Mouse (Mus musculus) CH12.LX (cell line): Measurements from ENCODE around the gene Dand5. TPM values are rescaled to one million over a fixed set of nuclear protein-coding genes. Genes with fewer than 3 reads are reported as not detected.

Source experiments
- DNase-seq: peaks from one replicate; pipeline ENCODE4 v3.0.0-alpha.2; 2013; ENCODE audit errors: extremely low read depth
- H3K27ac ChIP-seq: 2 replicates; pipeline ENCODE4 v1.5.1; 2012; ENCODE audit warnings: low read depth, mild to moderate bottlenecking, control low read depth, moderate library complexity; ENCODE audit not compliant: insufficient read depth
- H3K27me3 ChIP-seq: replicated peaks from 2 replicates; pipeline ENCODE3; 2012; ENCODE audit warnings: inconsistent platforms
- H3K36me3 ChIP-seq, 2 experiments: replicated peaks in 1 of 2; 2 replicates each; pipeline versions ENCODE3 to v1.6.1; 2012; ENCODE audit warnings: inconsistent platforms in 1 of 2, low read length in 1 of 2, mild to moderate bottlenecking in 1 of 2, mixed read lengths in 1 of 2, moderate library complexity in 1 of 2; ENCODE audit not compliant: control insufficient read depth in 1 of 2, insufficient read depth in 1 of 2
- H3K4me1 ChIP-seq, 2 experiments: 2 replicates each; pipeline ENCODE4 v1.6.1; 2012; ENCODE audit warnings: inconsistent platforms in 1 of 2, moderate library complexity in 1 of 2; ENCODE audit not compliant: insufficient read depth in 2 of 2, control insufficient read depth in 1 of 2
- H3K4me2 ChIP-seq: 2 replicates; pipeline ENCODE4 v1.6.1; 2012; ENCODE audit warnings: low read depth, mild to moderate bottlenecking, control low read depth; ENCODE audit not compliant: poor library complexity, insufficient read depth, severe bottlenecking
- H3K4me3 ChIP-seq, 3 experiments: fragments of 150-350 bp in 1 of 3; sonication (generic) in 1 of 3; replicated peaks in 1 of 3; 2 replicates each; pipeline versions ENCODE3 to v1.5.1; 2011 to 2012; ENCODE audit warnings: low read depth in 2 of 3, low read length in 2 of 3, mild to moderate bottlenecking in 2 of 3, moderate library complexity in 2 of 3, control low read depth in 1 of 3, improper control_type of control experiment in 1 of 3, inconsistent platforms in 1 of 3, mixed read lengths in 1 of 3; ENCODE audit not compliant: poor library complexity in 1 of 3
- H3K79me2 ChIP-seq: replicated peaks from 2 replicates; pipeline ENCODE4 v1.6.1; 2012; ENCODE audit warnings: mild to moderate bottlenecking, moderate library complexity; ENCODE audit not compliant: control insufficient read depth, poor library complexity, insufficient read depth, severe bottlenecking; ENCODE audit errors: extremely low read depth
- H3K9ac ChIP-seq: 2 replicates; pipeline ENCODE4 v1.6.1; 2012; ENCODE audit warnings: low read depth, mild to moderate bottlenecking, control low read depth, moderate library complexity; ENCODE audit not compliant: insufficient read depth
- H3K9me3 ChIP-seq: replicated peaks from 2 replicates; pipeline ENCODE3; 2012; ENCODE audit warnings: low read length, inconsistent platforms, mixed read lengths
- BHLHE40 ChIP-seq: IDR thresholded peaks from 2 replicates; pipeline ENCODE4 v1.6.1; 2011; ENCODE audit warnings: mild to moderate bottlenecking, low read depth, low read length, improper control_type of control experiment
- E2F4 ChIP-seq: IDR thresholded peaks from 2 replicates; pipeline ENCODE4 v1.6.1; 2011; ENCODE audit warnings: low read depth, low read length, improper control_type of control experiment; ENCODE audit not compliant: insufficient replicate concordance
- EP300 ChIP-seq: IDR thresholded peaks from 2 replicates; pipeline ENCODE4 v1.6.1; 2011; ENCODE audit warnings: low read length, improper control_type of control experiment
- IRF4 ChIP-seq: IDR thresholded peaks from 2 replicates; pipeline ENCODE4 v1.6.1; 2014; ENCODE audit warnings: low read depth, mild to moderate bottlenecking, inconsistent platforms, low read length, improper control_type of control experiment
- JUN ChIP-seq: IDR thresholded peaks from 2 replicates; pipeline ENCODE4 v1.6.1; 2011; ENCODE audit warnings: low read depth, mild to moderate bottlenecking, low read length, improper control_type of control experiment, moderate library complexity; ENCODE audit not compliant: insufficient read depth
- JUND ChIP-seq: conservative IDR thresholded peaks from 2 replicates; pipeline ENCODE4 v1.6.1; 2011; ENCODE audit warnings: low read depth, low read length, improper control_type of control experiment
- KAT2A ChIP-seq: IDR thresholded peaks from 2 replicates; pipeline ENCODE4 v1.6.1; 2012; ENCODE audit warnings: low read length, improper control_type of control experiment, inconsistent platforms; ENCODE audit not compliant: insufficient replicate concordance
- MAFK ChIP-seq: IDR thresholded peaks from 2 replicates; pipeline ENCODE4 v1.6.1; 2011; ENCODE audit warnings: low read length, improper control_type of control experiment; ENCODE audit not compliant: insufficient replicate concordance
- MAX ChIP-seq: IDR thresholded peaks from 2 replicates; pipeline ENCODE4 v1.6.1; 2011; ENCODE audit warnings: low read length, improper control_type of control experiment
- MAZ ChIP-seq: IDR thresholded peaks from 2 replicates; pipeline ENCODE4 v1.6.1; 2012; ENCODE audit warnings: low read depth, mild to moderate bottlenecking, inconsistent platforms, low read length, improper control_type of control experiment, moderate library complexity
- MEF2A ChIP-seq: IDR thresholded peaks from 2 replicates; pipeline ENCODE4 v1.6.1; 2014; ENCODE audit warnings: low read depth, mild to moderate bottlenecking, inconsistent platforms, low read length, improper control_type of control experiment, borderline replicate concordance
- MXI1 ChIP-seq: IDR thresholded peaks from 2 replicates; pipeline ENCODE4 v1.6.1; 2011; ENCODE audit warnings: mild to moderate bottlenecking, low read depth, low read length, improper control_type of control experiment
- MYC ChIP-seq: IDR thresholded peaks from 2 replicates; pipeline ENCODE4 v1.6.1; 2011; ENCODE audit warnings: low read depth, mild to moderate bottlenecking, improper control_type of control experiment, low read length
- NRF1 ChIP-seq: IDR thresholded peaks from 2 replicates; pipeline ENCODE4 v1.6.1; 2014; ENCODE audit warnings: low read depth, mild to moderate bottlenecking, inconsistent platforms, low read length, improper control_type of control experiment, moderate library complexity
- PAX5 ChIP-seq: IDR thresholded peaks from 2 replicates; pipeline ENCODE4 v1.6.1; 2012; ENCODE audit warnings: low read length, inconsistent platforms, mixed read lengths
- POLR2A ChIP-seq: IDR thresholded peaks from 2 replicates; pipeline ENCODE4 v1.6.1; 2011; ENCODE audit warnings: low read depth, mild to moderate bottlenecking, improper control_type of control experiment, low read length
- POLR2AphosphoS2 ChIP-seq: IDR thresholded peaks from 2 replicates; pipeline ENCODE4 v1.6.1; 2011; ENCODE audit warnings: low read depth, low read length, improper control_type of control experiment
- RAD21 ChIP-seq: IDR thresholded peaks from 2 replicates; pipeline ENCODE4 v1.6.1; 2011; ENCODE audit warnings: low read depth, mild to moderate bottlenecking, low read length, improper control_type of control experiment, moderate library complexity
- SIN3A ChIP-seq: IDR thresholded peaks from 2 replicates; pipeline ENCODE4 v1.6.1; 2012; ENCODE audit warnings: low read length, improper control_type of control experiment, inconsistent platforms
- ZC3H11A ChIP-seq: IDR thresholded peaks from 2 replicates; pipeline ENCODE4 v1.6.1; 2012; ENCODE audit warnings: low read depth, mild to moderate bottlenecking, inconsistent platforms, low read length, improper control_type of control experiment
- ZKSCAN1 ChIP-seq: IDR thresholded peaks from 2 replicates; pipeline ENCODE4 v1.6.1; 2012; ENCODE audit warnings: low read depth, inconsistent platforms, low read length, improper control_type of control experiment, borderline replicate concordance
- ZNF384 ChIP-seq: IDR thresholded peaks from 2 replicates; pipeline ENCODE4 v1.6.1; 2012; ENCODE audit warnings: low read depth, low read length, improper control_type of control experiment, inconsistent platforms
- dilution Hi-C: fragments of 300-500 bp; cut with MboI; formaldehyde crosslinking; loops from 2 replicates; pipeline ENCODE4 v1.14.3; 2020; ENCODE audit warnings: low sequenced_read_pairs; ENCODE audit not compliant: extremely low pct_unique_long_range_greater_than_20kb, extremely low pct_ligation_motif_present
- in situ Hi-C: fragments of 300-500 bp; cut with MboI; formaldehyde crosslinking; loops from 3 replicates; pipeline ENCODE4 v1.14.3; 2019; ENCODE audit warnings: low sequenced_read_pairs, low pct_ligation_motif_present, low pct_unique_long_range_greater_than_20kb, mixed read lengths
- polyA plus RNA-seq: library from polyadenylated mRNA; unstranded; fragments of >175 nt; gene quantifications from 2 replicates; pipeline ENCODE4 v1.2.1, GENCODE M21; 2012; ENCODE audit warnings: low read depth; ENCODE audit not compliant: insufficient read length
- total RNA-seq, 2 experiments: library from RNA; depleted of rRNA; stranded (reverse); fragments of 300-350 nt in 1 of 2; fragments of >200 nt in 1 of 2; gene quantifications; 2 replicates each; pipeline ENCODE4 v1.2.3; 2012 to 2014

Dand5 gene
- total and polyA plus RNA-seq, 3 experiments: 1.4 to 1.7 (median 1.5) TPM

GRCm38 (mm10) chr8:84779519-84780224 lies 43.0 kb downstream of the Dand5 start:
- H3K9me3 ChIP-seq: no peaks in the 10 kb centered on the region
- no peaks in the 10 kb centered on the region for H3K4me1 ChIP-seq
- in situ Hi-C loops: no loop called here
- H3K4me2 ChIP-seq: no peak overlapping the region
- no peak overlapping the region for H3K9ac ChIP-seq
- H3K27ac ChIP-seq: no peak overlapping the region
- dilution Hi-C loops: no loop called here
- H3K27me3 ChIP-seq: peaks cover 91% of the 10 kb centered on the region
- DNase-seq: no peak
- H3K79me2 ChIP-seq: no peaks in the 10 kb centered on the region
- H3K36me3 ChIP-seq: no peaks in the 10 kb centered on the region
- TF ChIP-seq MYC: no peak
- TF ChIP-seq ZC3H11A: no peak
- TF ChIP-seq JUN: no peak
- no peak for TF ChIP-seq SIN3A
- no peak for TF ChIP-seq POLR2AphosphoS2
- no peak overlapping the region for H3K4me3 ChIP-seq

- no peaks in the 10 kb centered on the region for H3K36me3 ChIP-seq
- H3K4me1 ChIP-seq: peaks cover 0 to 1% of the 10 kb centered on the region in 2 experiments; a peak in 1 of 4 replicates
- H3K27ac ChIP-seq: no peak overlapping the region
- H3K9ac ChIP-seq: no peak overlapping the region
- in situ Hi-C loops (no loop called here), dilution Hi-C loops (no loop called here)
- no peak overlapping the region for H3K4me3 ChIP-seq
- TF ChIP-seq MXI1 (no peak), ZKSCAN1 (no peak), IRF4 (no peak), E2F4 (no peak), MAFK (no peak), POLR2A (no peak), RAD21 (no peak), MEF2A (no peak), ZNF384 (no peak), KAT2A (no peak), EP300 (no peak), PAX5 (no peak), BHLHE40 (no peak), MAZ (no peak), JUND (no peak), NRF1 (no peak), MAX (no peak), MYC (no peak)
- H3K79me2 ChIP-seq: no peaks in the 10 kb centered on the region
- DNase-seq: no peak
- H3K9me3 ChIP-seq: no peaks in the 10 kb centered on the region
- peaks cover 88% of the 10 kb centered on the region for H3K27me3 ChIP-seq
- no peak overlapping the region for H3K4me2 ChIP-seq
Measured at GRCm38 (mm10) chr8:84778638-84779380, 43.8 kb downstream of the Dand5 start.
